Mouse (Mus musculus) liver, embryonic 16.5 days (tissue): ENCODE data around the gene Nfkb1. TPM values are rescaled to one million over a fixed set of nuclear protein-coding genes. Genes with fewer than 3 reads are reported as not detected.
A peak's percentile ranks its signal among the peaks of the same experiment; 100 is the strongest.

ENCODE experiments used
- ATAC-seq: fragments of 200-750 bp; cut with Nextera tagmentation; 2 replicates; pipeline ENCODE4 v1.8.0; 2017; ENCODE audit warnings: low read depth, mild to moderate bottlenecking, moderate number of reproducible peaks, moderate library complexity
- H3K27ac ChIP-seq: fragments of 300-500 bp; sonication (generic); 2 replicates; pipeline ENCODE4 v1.5.1; 2014; ENCODE audit warnings: mild to moderate bottlenecking, low read length
- H3K27me3 ChIP-seq: fragments of 300-500 bp; sonication (generic); 2 replicates; pipeline ENCODE4 v1.6.1; 2014; ENCODE audit warnings: low read depth, low read length, mixed read lengths; ENCODE audit not compliant: control insufficient read depth, insufficient read depth
- H3K36me3 ChIP-seq: fragments of 300-500 bp; sonication (generic); 2 replicates; pipeline ENCODE4 v1.6.1; 2014; ENCODE audit warnings: mild to moderate bottlenecking; ENCODE audit not compliant: control insufficient read depth, insufficient read depth
- H3K4me1 ChIP-seq: fragments of 300-500 bp; sonication (generic); 2 replicates; pipeline ENCODE4 v1.6.1; 2014; ENCODE audit warnings: low read depth, low read length, mixed read lengths; ENCODE audit not compliant: control insufficient read depth
- H3K4me2 ChIP-seq: fragments of 300-500 bp; sonication (generic); 2 replicates; pipeline ENCODE4 v1.6.1; 2014; ENCODE audit warnings: low read depth, low read length, mixed read lengths
- H3K4me3 ChIP-seq: fragments of 300-500 bp; sonication (generic); 2 replicates; pipeline ENCODE4 v1.5.1; 2014; ENCODE audit warnings: low read depth, mild to moderate bottlenecking, low read length
- H3K9ac ChIP-seq: fragments of 300-500 bp; sonication (generic); 2 replicates; pipeline ENCODE4 v1.6.1; 2014; ENCODE audit warnings: low read depth, low read length
- H3K9me3 ChIP-seq: fragments of 300-500 bp; sonication (generic); replicated peaks from 2 replicates; pipeline ENCODE4 v1.6.1; 2016; ENCODE audit warnings: low read length; ENCODE audit not compliant: control insufficient read depth
- WGBS: fragments of 180-500 bp; shearing (Covaris S2); extraction: QIAGEN DNeasy Blood & Tissue Kit; methylation state at CpG from one replicate; pipeline ENCODE4 v1.1.7; 2014; ENCODE audit not compliant: insufficient replicate concordance; 5-methylcytosine and 5-hydroxymethylcytosine counted together
- polyA plus RNA-seq: library from polyadenylated mRNA; unstranded; fragments of >200 nt; fragmentation: Nextera tagmentation; extraction: Ambion mirVana; gene quantifications from 2 replicates; pipeline ENCODE4 v1.2.1, GENCODE M21; 2015

Nfkb1 gene
- polyA plus RNA-seq, 1 experiment from 2014 or later = 10.7 TPM

DNA sequence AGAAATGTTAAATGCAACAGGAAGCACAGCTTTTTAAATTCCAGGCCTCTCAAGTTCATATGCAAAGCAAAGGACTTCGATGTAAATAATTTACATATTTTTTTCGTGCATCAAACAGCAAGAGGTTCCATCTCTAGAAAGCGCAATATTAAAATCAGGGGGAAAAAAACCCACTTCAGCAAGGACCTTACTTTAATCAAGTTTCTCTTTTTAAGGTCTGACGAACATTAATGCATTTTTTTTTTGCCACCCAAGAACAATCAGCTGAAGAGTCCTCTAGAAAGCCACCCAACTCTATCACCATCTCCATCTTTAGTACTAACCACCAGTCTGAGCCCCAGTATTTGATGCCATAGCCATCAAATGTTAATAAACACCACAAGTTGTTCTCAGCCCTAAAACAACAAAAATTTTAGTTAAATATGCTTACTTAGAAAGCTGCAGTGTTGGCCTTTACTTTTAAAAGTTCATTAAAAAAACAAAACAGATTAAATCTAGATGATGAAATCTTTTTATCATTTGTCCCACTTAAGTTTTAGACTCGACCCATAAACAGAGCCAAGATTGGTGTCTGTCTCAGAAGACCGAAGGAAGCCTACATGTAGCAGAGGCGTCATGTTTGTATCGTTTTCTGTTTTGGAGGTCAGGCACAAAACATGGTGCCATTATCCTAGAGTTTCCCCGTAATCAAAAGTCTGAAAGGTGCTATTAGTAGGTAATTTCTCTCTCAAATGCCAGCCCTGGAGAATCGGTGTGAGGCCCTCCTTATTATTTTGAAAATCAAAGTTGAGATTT is 1.4 kb downstream of the Nfkb1 start:
- H3K27ac ChIP-seq = no peak overlapping the region; the same call in 1 of the 2 replicates
- no peaks in the 10 kb centered on the region for H3K36me3 ChIP-seq
- peak overlapping the region; percentile 86 for H3K4me2 ChIP-seq
- no peak for ATAC-seq
- H3K9ac ChIP-seq = peak overlapping the region; percentile 78; the same call in 1 of the 2 replicates
- no peaks in the 10 kb centered on the region for H3K9me3 ChIP-seq
- H3K4me1 ChIP-seq = peaks cover 6% of the 10 kb centered on the region
- 39% methylated on average over 10 of the region's 10 CpGs for WGBS
- H3K27me3 ChIP-seq = peaks cover 13% of the 10 kb centered on the region
- H3K4me3 ChIP-seq = peak overlapping the region; percentile 67

DNA sequence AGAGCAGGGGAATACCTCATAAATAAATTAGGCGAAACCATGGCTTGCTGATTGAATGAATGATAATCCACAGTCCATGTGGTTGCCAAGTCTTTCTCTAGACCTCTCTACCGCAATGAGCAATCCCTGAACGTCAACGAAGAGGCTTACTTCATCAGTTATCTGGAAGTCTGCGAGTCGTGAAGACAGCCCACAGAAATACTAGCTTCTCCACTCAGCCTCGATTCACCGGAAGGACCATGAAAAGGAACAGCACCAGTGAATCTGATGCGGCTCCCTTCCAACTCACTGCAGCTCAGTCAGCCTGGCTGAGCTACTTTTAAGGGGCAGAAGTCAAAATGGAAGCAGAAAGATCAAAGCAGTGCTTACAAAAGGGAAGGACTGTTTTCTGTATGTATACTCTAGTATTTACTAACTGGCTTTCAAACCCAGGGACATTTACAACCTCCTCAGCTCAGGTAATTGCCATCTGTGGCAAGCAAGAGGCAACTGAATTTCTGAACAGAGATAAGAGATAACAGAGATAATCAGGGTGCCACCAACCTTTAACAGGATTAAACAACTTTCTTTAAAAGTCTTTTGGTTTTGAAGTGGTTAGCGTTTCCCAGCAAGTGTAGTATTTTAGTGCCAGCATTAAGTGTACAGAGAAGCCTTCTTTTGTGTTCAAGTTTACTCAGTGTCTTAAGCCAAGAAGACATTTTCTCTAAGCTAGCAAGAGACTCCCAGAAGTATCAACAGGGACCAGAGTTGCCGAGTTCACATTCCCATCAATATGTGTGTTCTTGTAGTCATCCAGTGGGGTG is 2.2 kb downstream of the Nfkb1 start:
- Histone ChIP-seq H3K4me1 (peaks cover 6% of the 10 kb centered on the region), H3K27ac (no peak overlapping the region), H3K36me3 (no peaks in the 10 kb centered on the region), H3K4me3 (0 out of 2 replicates have a peak overlapping the region, but pooled peaks have one; percentile 4), H3K27me3 (peaks cover 13% of the 10 kb centered on the region), H3K9ac (no peak overlapping the region), H3K9me3 (no peaks in the 10 kb centered on the region), H3K4me2 (peak overlapping the region; percentile 86)
- WGBS = 31% methylated on average over 11 of the region's 11 CpGs
- ATAC-seq = no peak

DNA sequence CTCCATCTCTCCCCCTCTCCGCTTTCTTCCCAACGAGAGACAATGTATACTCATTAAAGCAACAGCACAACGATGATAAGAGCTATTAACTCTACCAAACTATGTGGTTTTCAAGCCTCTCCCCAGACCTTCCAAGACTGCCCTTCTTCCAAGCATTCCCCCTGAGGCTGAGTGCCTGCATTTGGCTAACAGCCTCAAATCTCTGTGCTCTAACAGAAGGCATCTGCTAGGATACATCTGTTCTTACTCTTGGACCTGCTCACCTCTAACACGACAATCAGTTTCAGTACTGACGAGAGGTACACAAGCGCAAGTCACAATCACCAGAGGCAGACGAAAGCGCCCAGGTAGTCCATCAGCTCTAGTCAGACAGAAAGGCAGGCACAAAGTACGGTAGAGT is 3.4 kb downstream of the Nfkb1 start:
- Histone ChIP-seq H3K9ac (no peak overlapping the region), H3K27ac (no peak overlapping the region), H3K4me3 (no peak overlapping the region), H3K4me1 (peaks cover 6% of the 10 kb centered on the region), H3K27me3 (peaks cover 13% of the 10 kb centered on the region), H3K36me3 (no peaks in the 10 kb centered on the region), H3K9me3 (no peaks in the 10 kb centered on the region), H3K4me2 (no peak overlapping the region)
- no peak for ATAC-seq
- 61% methylated on average over 9 of the region's 9 CpGs for WGBS

DNA sequence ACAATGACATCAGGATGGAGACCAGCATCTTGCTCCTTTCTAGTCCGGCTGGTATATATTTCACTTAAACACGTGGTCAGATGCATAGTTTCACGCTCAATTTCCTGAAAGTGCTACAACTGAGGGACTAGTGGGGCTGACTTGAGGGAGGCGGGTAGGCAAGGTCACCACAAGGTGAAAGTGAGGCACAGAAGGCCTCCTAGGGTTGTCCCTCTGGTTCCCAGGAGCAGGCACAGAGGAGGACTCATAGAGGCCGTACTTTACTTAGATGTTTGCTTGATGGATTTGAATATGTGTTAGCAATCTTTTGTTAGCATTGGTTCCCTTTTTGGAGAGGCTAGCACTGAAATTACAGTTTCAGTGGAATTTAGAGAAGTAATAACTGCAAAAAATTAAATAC is 4.9 kb downstream of the Nfkb1 start:
- peaks cover 11% of the 10 kb centered on the region for H3K4me1 ChIP-seq
- ATAC-seq = no peak
- 42% methylated on average over 5 of the region's 5 CpGs for WGBS

DNA sequence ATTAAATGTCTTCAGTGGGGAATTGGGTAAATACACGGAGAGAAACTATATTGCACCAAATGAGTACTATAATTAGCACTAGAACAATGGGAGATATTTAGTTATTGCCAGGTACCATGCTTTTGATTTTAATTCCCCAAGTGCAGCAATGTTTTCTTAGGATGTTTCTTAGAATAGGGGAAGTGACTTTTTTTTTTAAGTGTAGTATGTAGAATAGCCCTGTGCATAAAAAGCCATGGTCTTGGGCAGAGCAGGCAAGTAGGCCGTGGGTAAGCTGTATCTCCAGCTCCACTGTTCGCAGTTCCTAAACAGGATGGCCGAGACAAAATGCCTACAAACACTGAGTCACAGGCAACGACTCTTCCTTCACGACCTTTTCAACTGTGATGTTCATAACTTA is 8.1 kb downstream of the Nfkb1 start:
- Histone ChIP-seq H3K9me3 (no peaks in the 10 kb centered on the region), H3K4me1 (peaks cover 6% of the 10 kb centered on the region), H3K27ac (no peak overlapping the region), H3K27me3 (no peaks in the 10 kb centered on the region), H3K4me3 (no peak overlapping the region), H3K9ac (no peak overlapping the region), H3K4me2 (no peak overlapping the region), H3K36me3 (no peaks in the 10 kb centered on the region)
- no peak for ATAC-seq
- 45% methylated on average over 6 of the region's 6 CpGs for WGBS

More for the DNA sequence above, 4.9 kb downstream of the Nfkb1 start:
- H3K27me3 ChIP-seq = peaks cover 12% of the 10 kb centered on the region
- no peak overlapping the region for H3K27ac ChIP-seq
- H3K9ac ChIP-seq = no peak overlapping the region
- H3K4me2 ChIP-seq = no peak overlapping the region
- H3K36me3 ChIP-seq = no peaks in the 10 kb centered on the region
- H3K4me3 ChIP-seq = no peak overlapping the region
- no peaks in the 10 kb centered on the region for H3K9me3 ChIP-seq

DNA sequence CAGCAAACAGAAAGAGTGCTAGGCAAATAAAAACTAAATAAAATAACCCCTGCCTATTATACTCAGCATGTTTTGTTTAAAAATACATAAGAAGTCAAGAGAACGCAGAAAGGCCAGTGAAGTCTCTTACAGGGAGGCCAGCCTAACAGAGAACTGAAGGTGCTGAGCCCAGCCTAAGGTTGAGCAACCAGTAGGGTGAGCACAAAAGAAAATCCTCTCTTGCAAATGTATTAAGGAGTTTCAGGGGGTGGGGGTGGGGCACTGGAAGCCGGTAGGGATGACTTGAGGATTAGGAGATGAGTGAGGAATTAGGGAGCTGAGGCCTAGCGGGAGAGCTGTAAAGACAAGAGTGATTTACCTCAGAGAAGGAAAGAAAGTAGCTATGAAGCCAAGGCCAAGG is 9.1 kb downstream of the Nfkb1 start:
- no peak overlapping the region for H3K27ac ChIP-seq

DNA sequence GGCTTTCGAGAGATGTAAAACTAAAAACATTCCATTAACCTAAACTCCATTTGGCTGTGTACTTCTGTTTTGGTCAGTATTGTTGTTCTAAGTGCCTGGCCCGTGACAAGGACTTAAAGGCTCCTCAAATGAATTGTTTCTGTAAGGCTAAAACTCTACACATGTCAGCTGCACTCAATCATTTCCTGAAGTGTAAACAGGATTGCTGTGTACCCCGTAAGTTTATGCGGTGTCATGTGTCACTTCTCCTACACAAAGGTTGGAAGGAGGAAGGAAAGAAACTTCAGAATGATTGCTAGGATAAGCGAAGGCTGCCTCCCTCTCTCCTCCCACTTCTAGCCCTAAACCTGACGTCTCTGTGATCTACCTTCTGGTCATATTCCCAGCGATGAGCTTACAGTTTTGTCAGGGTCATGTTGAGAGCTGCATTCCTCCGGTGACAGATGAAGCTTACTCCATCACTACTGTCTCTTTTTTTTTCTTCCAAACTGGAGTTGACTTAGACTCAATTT is 10.0 kb downstream of the Nfkb1 start:
- H3K4me1 ChIP-seq = peaks cover 6% of the 10 kb centered on the region
- no peak overlapping the region for H3K4me2 ChIP-seq
- H3K36me3 ChIP-seq = no peaks in the 10 kb centered on the region
- no peak overlapping the region for H3K27ac ChIP-seq
- H3K4me3 ChIP-seq = no peak overlapping the region
- ATAC-seq = no peak
- no peaks in the 10 kb centered on the region for H3K9me3 ChIP-seq
- 19% methylated on average over 8 of the region's 8 CpGs for WGBS
- no peaks in the 10 kb centered on the region for H3K27me3 ChIP-seq
- no peak overlapping the region for H3K9ac ChIP-seq

More for the DNA sequence above, 9.1 kb downstream of the Nfkb1 start:
- no peak overlapping the region for H3K9ac ChIP-seq
- 50% methylated on average over 3 of the region's 3 CpGs for WGBS
- no peak for ATAC-seq
- H3K4me3 ChIP-seq = no peak overlapping the region
- H3K36me3 ChIP-seq = no peaks in the 10 kb centered on the region
- no peaks in the 10 kb centered on the region for H3K27me3 ChIP-seq
- no peaks in the 10 kb centered on the region for H3K9me3 ChIP-seq
- H3K4me1 ChIP-seq = peaks cover 6% of the 10 kb centered on the region
- H3K4me2 ChIP-seq = no peak overlapping the region

DNA sequence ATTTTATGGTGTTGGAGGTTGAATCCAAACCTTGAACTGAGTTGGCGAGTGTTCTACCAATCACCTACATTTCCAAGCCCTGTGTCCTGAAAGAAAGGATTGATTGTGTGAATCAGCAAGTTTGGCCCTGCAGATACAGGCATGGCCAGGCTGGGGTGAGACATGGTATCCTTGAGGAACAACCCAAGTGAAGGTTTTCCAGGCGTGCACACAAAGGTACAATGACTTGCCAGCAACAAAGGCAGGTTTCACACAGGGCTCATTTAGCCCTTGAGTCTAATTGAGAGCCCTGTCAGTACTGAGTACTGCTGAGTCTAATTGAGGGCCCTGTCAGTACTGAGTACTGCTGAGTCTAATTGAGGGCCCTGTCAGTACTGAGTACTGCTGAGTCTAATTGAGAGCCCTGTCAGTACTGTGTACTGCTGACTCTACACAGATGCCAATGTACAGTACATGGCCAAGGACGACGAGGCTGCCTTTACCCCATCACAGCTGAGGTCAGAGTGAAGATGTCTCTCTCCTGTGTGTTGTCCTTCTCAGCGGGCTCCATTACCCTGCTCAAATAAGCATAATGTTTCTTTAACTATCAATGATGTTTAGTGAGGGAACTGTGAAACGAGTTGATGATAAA is 11.0 kb downstream of the Nfkb1 start:
- Histone ChIP-seq H3K9ac (no peak overlapping the region), H3K27ac (no peak overlapping the region), H3K36me3 (no peaks in the 10 kb centered on the region), H3K4me3 (no peak overlapping the region), H3K4me1 (peaks cover 12% of the 10 kb centered on the region), H3K27me3 (no peaks in the 10 kb centered on the region), H3K4me2 (no peak overlapping the region), H3K9me3 (no peaks in the 10 kb centered on the region)
- 52% methylated on average over 6 of the region's 6 CpGs for WGBS
- ATAC-seq = 0 out of 2 replicates have a peak, but pooled peaks have one; percentile 27
